Mouse (Mus musculus) heart, embryonic 15.5 days (tissue): ENCODE measurements around the gene Dclre1a. TPM values are rescaled to one million over a fixed set of nuclear protein-coding genes. Genes with fewer than 3 reads are reported as not detected.
"Not testable (repeated sequence)": the region's sequence is repeated elsewhere in the genome, so short reads cannot be mapped to it uniquely, and the experiment has no call there.

Source experiments
- ATAC-seq: fragments of 200-750 bp; cut with Nextera tagmentation; replicated peaks from 2 replicates; pipeline ENCODE4 v1.8.0; 2017; ENCODE audit warnings: low read depth, moderate TSS enrichment; ENCODE audit not compliant: insufficient number of reproducible peaks, insufficient read depth, low FRiP score
- H3K27ac ChIP-seq: fragments of 300-500 bp; sonication (generic); 2 replicates; pipeline ENCODE4 v1.5.1; 2015; ENCODE audit warnings: mild to moderate bottlenecking, inconsistent platforms
- H3K27me3 ChIP-seq: fragments of 300-500 bp; sonication (generic); 2 replicates; pipeline ENCODE4 v1.6.1; 2015; ENCODE audit warnings: inconsistent platforms
- H3K36me3 ChIP-seq: fragments of 300-500 bp; sonication (generic); 2 replicates; pipeline ENCODE4 v1.6.1; 2015; ENCODE audit warnings: mild to moderate bottlenecking, inconsistent platforms
- H3K4me1 ChIP-seq: fragments of 300-500 bp; sonication (generic); replicated peaks from 2 replicates; pipeline ENCODE4 v1.6.1; 2015; ENCODE audit warnings: inconsistent platforms
- H3K4me2 ChIP-seq: fragments of 300-500 bp; sonication (generic); 2 replicates; pipeline ENCODE4 v1.6.1; 2015; ENCODE audit warnings: inconsistent platforms, mild to moderate bottlenecking, moderate library complexity
- H3K4me3 ChIP-seq: fragments of 300-500 bp; sonication (generic); 2 replicates; pipeline ENCODE4 v1.5.1; 2015; ENCODE audit warnings: mild to moderate bottlenecking, inconsistent platforms
- H3K9ac ChIP-seq: fragments of 300-500 bp; sonication (generic); 2 replicates; pipeline ENCODE4 v1.6.1; 2015; ENCODE audit warnings: mild to moderate bottlenecking, inconsistent platforms
- H3K9me3 ChIP-seq: fragments of 300-500 bp; sonication (generic); replicated peaks from 2 replicates; pipeline ENCODE4 v1.6.1; 2016; ENCODE audit warnings: inconsistent platforms
- WGBS: fragments of 180-500 bp; shearing (Covaris S2); methylation state at CpG from one replicate; pipeline ENCODE4 v1.1.7; 2015; ENCODE audit warnings: mixed read lengths; 5-methylcytosine and 5-hydroxymethylcytosine counted together
- polyA plus RNA-seq: library from polyadenylated mRNA; unstranded; fragments of >200 nt; fragmentation: Nextera tagmentation; extraction: Ambion mirVana; gene quantifications from 2 replicates; pipeline ENCODE4 v1.2.1, GENCODE M21; 2015

Dclre1a gene
- polyA plus RNA-seq, 1 experiment from 2014 or later: 14.3 TPM

- WGBS: under 1% methylated on average over 69 of the region's 69 CpGs
- H3K9ac ChIP-seq: peak within 1 kb of the TSS; percentile 90
- peak within 1 kb of the TSS; percentile 91 for H3K4me2 ChIP-seq
- peak; percentile 89 for ATAC-seq
- H3K36me3 ChIP-seq: peaks cover 31% of the 10 kb centered on the region
- peaks cover 16% of the 10 kb centered on the region for H3K4me1 ChIP-seq
- H3K27me3 ChIP-seq: no peaks in the 10 kb centered on the region
- H3K27ac ChIP-seq: peak within 1 kb of the TSS; percentile 97
- peak within 1 kb of the TSS; percentile 77 for H3K4me3 ChIP-seq
- H3K9me3 ChIP-seq: no peaks in the 10 kb centered on the region
Observed at GRCm38 (mm10) chr19:56548230-56549032, 409 bp upstream of the Dclre1a start, which contains the start of gene Nhlrc2. Gene Nhlrc2 (plus strand): TSS chr19:56548261.

GRCm38 (mm10) chr19:56546031-56546430 lies 2.0 kb downstream of the Dclre1a start:
- Histone ChIP-seq H3K36me3 (peaks cover 24% of the 10 kb centered on the region; the same call in 1 of the 2 replicates), H3K9me3 (no peaks in the 10 kb centered on the region)

DNA sequence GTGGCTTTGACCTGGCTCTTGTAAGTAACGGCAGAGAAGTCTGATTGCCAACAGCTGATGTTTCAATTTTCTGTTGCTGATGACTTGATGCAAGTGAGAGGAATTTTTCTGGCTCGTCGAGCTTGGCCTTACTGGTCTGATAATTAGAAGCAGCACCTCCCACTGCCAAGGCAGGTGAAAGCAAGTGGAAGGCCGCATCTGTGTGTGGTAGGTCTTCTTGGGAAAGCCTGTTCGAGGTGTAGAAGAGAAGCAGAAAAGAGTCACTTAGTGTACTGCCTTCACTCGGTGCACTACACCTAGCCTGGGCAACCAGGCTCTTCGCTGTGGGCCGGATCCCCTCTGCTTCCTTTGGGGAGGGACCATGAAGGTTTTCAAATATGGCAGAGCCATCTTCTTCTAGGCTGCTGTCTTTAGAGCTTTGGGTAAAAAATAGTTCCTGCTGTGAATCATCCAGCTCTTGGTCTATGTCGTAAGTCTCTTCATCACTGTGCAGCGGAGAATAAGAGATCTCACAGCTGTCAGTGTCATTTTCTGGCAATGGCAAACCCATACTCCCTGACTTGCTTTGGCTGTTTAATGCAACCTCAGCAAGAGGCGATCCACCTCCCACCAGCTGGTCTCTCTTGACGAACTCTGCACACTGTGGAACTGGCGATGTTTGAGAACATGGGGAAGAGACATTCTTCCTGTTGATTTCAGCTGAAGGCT lies 3.2 kb downstream of the Dclre1a start:
- peaks cover 14% of the 10 kb centered on the region for H3K4me1 ChIP-seq
- H3K4me3 ChIP-seq: no peak overlapping the region
- no peak overlapping the region for H3K4me2 ChIP-seq
- H3K36me3 ChIP-seq: peaks cover 29% of the 10 kb centered on the region
- H3K27ac ChIP-seq: no peak overlapping the region
- ATAC-seq: no peak
- no peak overlapping the region for H3K9ac ChIP-seq
- H3K27me3 ChIP-seq: no peaks in the 10 kb centered on the region
- WGBS: 80% methylated on average over 13 of the region's 13 CpGs
- H3K9me3 ChIP-seq: no peaks in the 10 kb centered on the region

More at GRCm38 (mm10) chr19:56546031-56546430, 2.0 kb downstream of the Dclre1a start:
- Histone ChIP-seq H3K9ac (no peak overlapping the region), H3K4me1 (peaks cover 16% of the 10 kb centered on the region), H3K27ac (no peak overlapping the region), H3K4me2 (no peak overlapping the region), H3K27me3 (no peaks in the 10 kb centered on the region), H3K4me3 (no peak overlapping the region)
- ATAC-seq: no peak

DNA sequence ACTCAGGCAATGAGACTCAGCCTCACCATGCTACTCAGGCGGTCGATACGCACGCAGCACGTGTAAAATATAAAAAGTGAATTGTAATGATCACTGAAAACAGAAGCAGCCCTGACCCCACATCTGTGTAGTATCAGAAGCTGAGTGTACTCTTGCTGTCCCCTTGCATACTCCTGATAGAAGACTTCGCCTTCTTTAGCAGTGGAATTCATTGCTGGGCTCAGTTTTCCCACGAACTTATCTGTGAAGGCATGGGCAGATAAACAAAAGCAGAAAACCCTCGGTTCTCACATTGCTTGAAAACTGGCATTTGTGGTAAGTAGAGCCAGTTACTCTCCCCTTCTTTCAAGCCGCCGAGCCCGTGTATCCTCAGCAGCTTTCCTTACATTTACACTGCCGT lies 4.7 kb downstream of the Dclre1a start:
- no peak overlapping the region for H3K4me2 ChIP-seq
- no peaks in the 10 kb centered on the region for H3K9me3 ChIP-seq
- H3K9ac ChIP-seq: no peak overlapping the region
- H3K36me3 ChIP-seq: peaks cover 35% of the 10 kb centered on the region
- no peak overlapping the region for H3K4me3 ChIP-seq
- peaks cover 9% of the 10 kb centered on the region for H3K4me1 ChIP-seq
- no peak overlapping the region for H3K27ac ChIP-seq
- WGBS: 80% methylated on average over 12 of the region's 12 CpGs
- H3K27me3 ChIP-seq: no peaks in the 10 kb centered on the region
- ATAC-seq: no peak

DNA sequence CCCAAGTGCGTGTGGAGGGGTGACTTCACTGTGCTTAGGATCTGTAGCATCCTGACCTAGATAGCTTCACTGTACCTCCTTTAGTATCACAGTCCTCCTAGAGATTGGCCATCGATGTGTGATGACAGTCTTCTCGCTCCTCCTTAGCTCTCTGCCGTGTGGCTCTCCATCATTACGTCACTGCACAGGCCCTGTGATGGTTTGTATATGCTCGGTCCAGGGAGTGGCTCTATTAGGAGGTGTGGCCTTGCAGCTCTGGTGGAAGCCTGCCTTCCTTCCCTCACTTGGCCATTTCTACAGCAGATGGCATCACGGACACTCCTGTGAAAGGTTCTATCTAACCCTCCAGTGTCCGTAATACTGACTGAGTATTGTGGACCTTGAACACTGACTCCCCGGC lies 12.3 kb downstream of the Dclre1a start:
- H3K4me1 ChIP-seq: peaks cover 13% of the 10 kb centered on the region
- H3K4me2 ChIP-seq: no peak overlapping the region
- H3K27ac ChIP-seq: no peak overlapping the region
- no peak for ATAC-seq
- 87% methylated on average over 9 of the region's 9 CpGs for WGBS
- H3K9ac ChIP-seq: no peak overlapping the region
- no peak overlapping the region for H3K4me3 ChIP-seq
- peaks cover 17% of the 10 kb centered on the region for H3K36me3 ChIP-seq
- H3K27me3 ChIP-seq: no peaks in the 10 kb centered on the region
- no peaks in the 10 kb centered on the region for H3K9me3 ChIP-seq

GRCm38 (mm10) chr19:56535064-56535463 lies 13.0 kb downstream of the Dclre1a start:
- Histone ChIP-seq H3K9me3 (no peaks in the 10 kb centered on the region), H3K4me2 (no peak overlapping the region), H3K9ac (no peak overlapping the region), H3K4me1 (peaks cover 13% of the 10 kb centered on the region), H3K4me3 (no peak overlapping the region), H3K27ac (no peak overlapping the region), H3K36me3 (peaks cover 12% of the 10 kb centered on the region), H3K27me3 (no peaks in the 10 kb centered on the region)
- ATAC-seq: no peak
- 73% methylated on average over 9 of the region's 9 CpGs for WGBS

GRCm38 (mm10) chr19:56534337-56534736 lies 13.7 kb downstream of the Dclre1a start:
- Histone ChIP-seq H3K4me1 (peaks cover 13% of the 10 kb centered on the region), H3K4me3 (no peak overlapping the region), H3K9ac (no peak overlapping the region), H3K36me3 (peaks cover 12% of the 10 kb centered on the region), H3K27me3 (no peaks in the 10 kb centered on the region), H3K4me2 (no peak overlapping the region), H3K27ac (no peak overlapping the region), H3K9me3 (no peaks in the 10 kb centered on the region)
- 80% methylated on average over 3 of the region's 3 CpGs for WGBS
- ATAC-seq: no peak

GRCm38 (mm10) chr19:56533291-56534071 lies 14.5 kb downstream of the Dclre1a start:
- peak overlapping the region; percentile 78 for H3K27ac ChIP-seq
- WGBS: 65% methylated on average over 14 of the region's 14 CpGs
- no peak overlapping the region for H3K9ac ChIP-seq
- H3K9me3 ChIP-seq: no peaks in the 10 kb centered on the region
- peaks cover 13% of the 10 kb centered on the region for H3K4me1 ChIP-seq
- H3K27me3 ChIP-seq: no peaks in the 10 kb centered on the region
- H3K4me2 ChIP-seq: peak overlapping the region; percentile 14; the same call in 1 of the 2 replicates
- H3K36me3 ChIP-seq: peaks cover 8% of the 10 kb centered on the region; the same call in 1 of the 2 replicates
- no peak for ATAC-seq
- no peak overlapping the region for H3K4me3 ChIP-seq

GRCm38 (mm10) chr19:56531251-56531650 lies 16.8 kb downstream of the Dclre1a start:
- no peak overlapping the region for H3K27ac ChIP-seq
- H3K9ac ChIP-seq: no peak overlapping the region
- no peaks in the 10 kb centered on the region for H3K27me3 ChIP-seq
- no peaks in the 10 kb centered on the region for H3K9me3 ChIP-seq
- H3K4me1 ChIP-seq: peaks cover 13% of the 10 kb centered on the region
- no peak overlapping the region for H3K4me3 ChIP-seq
- 81% methylated on average over 12 of the region's 12 CpGs for WGBS
- H3K36me3 ChIP-seq: peaks cover 4% of the 10 kb centered on the region; the same call in 1 of the 2 replicates
- no peak overlapping the region for H3K4me2 ChIP-seq
- no peak for ATAC-seq

DNA sequence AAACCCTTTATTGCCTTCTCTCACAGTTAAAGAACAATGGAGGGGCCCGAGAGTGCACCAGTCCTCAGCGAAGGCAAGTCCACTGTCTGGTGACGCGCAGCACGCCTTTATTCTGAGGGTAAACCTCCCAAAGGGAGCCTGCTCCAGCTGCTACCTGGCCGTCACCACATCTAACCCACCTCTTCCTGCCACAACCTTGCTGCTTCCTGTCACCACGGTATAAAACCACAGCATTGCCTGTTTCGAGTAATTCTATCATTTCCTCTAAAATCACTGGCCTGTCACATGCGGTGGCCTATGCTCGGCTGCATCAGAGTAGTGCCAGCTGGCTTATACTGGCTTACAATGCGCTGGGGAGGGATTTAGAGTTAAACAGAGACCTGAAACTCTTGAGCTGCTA lies 17.5 kb downstream of the Dclre1a start:
- peaks cover 13% of the 10 kb centered on the region for H3K4me1 ChIP-seq
- not testable (repeated sequence) for H3K27me3 ChIP-seq, ATAC-seq, H3K4me3 ChIP-seq, H3K4me2 ChIP-seq, H3K36me3 ChIP-seq, H3K27ac ChIP-seq, H3K9me3 ChIP-seq, H3K9ac ChIP-seq
- WGBS: no CpG with 5 or more reads among the region's 11 CpGs

- H3K36me3 ChIP-seq, H3K4me3 ChIP-seq, H3K4me1 ChIP-seq, H3K4me2 ChIP-seq, ATAC-seq, H3K27ac ChIP-seq, H3K27me3 ChIP-seq, H3K9ac ChIP-seq, H3K9me3 ChIP-seq: not testable (repeated sequence)
- WGBS: no CpG with 5 or more reads among the region's 7 CpGs
Observed at GRCm38 (mm10) chr19:56519408-56519807, 28.6 kb downstream of the Dclre1a start.
